Mouse (Mus musculus) midbrain, embryonic 11.5 days (tissue): ENCODE results near the gene Gfy. TPM values are rescaled to one million over a fixed set of nuclear protein-coding genes. Genes with fewer than 3 reads are reported as not detected.

ENCODE experiments used
- ATAC-seq: fragments of 200-750 bp; cut with Nextera tagmentation; 2 replicates; pipeline ENCODE4 v1.8.0; 2017; ENCODE audit warnings: moderate TSS enrichment, moderate library complexity; ENCODE audit not compliant: low FRiP score
- DNase-seq: peaks from one replicate; pipeline ENCODE4 v3.0.0; 2015; ENCODE audit warnings: low spot score; ENCODE audit errors: missing footprints
- H3K27ac ChIP-seq: fragments of 300-500 bp; sonication (generic); 2 replicates; pipeline ENCODE4 v1.5.1; 2014; ENCODE audit warnings: low read depth, low read length
- H3K27me3 ChIP-seq: fragments of 300-500 bp; sonication (generic); 2 replicates; pipeline ENCODE4 v1.6.1; 2014; ENCODE audit warnings: mild to moderate bottlenecking, low read length, moderate library complexity, mixed read lengths; ENCODE audit not compliant: control insufficient read depth, insufficient read depth
- H3K36me3 ChIP-seq: fragments of 300-500 bp; sonication (generic); 2 replicates; pipeline ENCODE4 v1.6.1; 2014; ENCODE audit warnings: mild to moderate bottlenecking, low read length, moderate library complexity, mixed read lengths; ENCODE audit not compliant: control insufficient read depth, insufficient read depth
- H3K4me1 ChIP-seq: fragments of 300-500 bp; sonication (generic); 2 replicates; pipeline ENCODE4 v1.6.1; 2014; ENCODE audit warnings: low read length; ENCODE audit not compliant: control insufficient read depth, insufficient read depth
- H3K4me2 ChIP-seq: fragments of 300-500 bp; sonication (generic); 2 replicates; pipeline ENCODE4 v1.6.1; 2014; ENCODE audit warnings: mild to moderate bottlenecking, moderate library complexity
- H3K4me3 ChIP-seq: fragments of 300-500 bp; sonication (generic); 2 replicates; pipeline ENCODE4 v1.5.1; 2014; ENCODE audit warnings: low read depth, low read length
- H3K9ac ChIP-seq: fragments of 300-500 bp; sonication (generic); 2 replicates; pipeline ENCODE4 v1.6.1; 2014; ENCODE audit warnings: low read length
- H3K9me3 ChIP-seq: fragments of 300-500 bp; sonication (generic); 2 replicates; pipeline ENCODE4 v1.6.1; 2016; ENCODE audit warnings: low read length; ENCODE audit not compliant: control insufficient read depth
- WGBS: fragments of 180-500 bp; shearing (Covaris S2); extraction: QIAGEN DNeasy Blood & Tissue Kit; methylation state at CpG from one replicate; pipeline ENCODE4 v1.1.7; 2014; 5-methylcytosine and 5-hydroxymethylcytosine counted together
- polyA plus RNA-seq: library from polyadenylated mRNA; unstranded; fragments of >200 nt; fragmentation: Nextera tagmentation; extraction: Ambion mirVana; gene quantifications from 2 replicates; pipeline ENCODE4 v1.2.1, GENCODE M21; 2014

Gfy gene
- polyA plus RNA-seq, 1 experiment from 2014 or later = not detected

DNA sequence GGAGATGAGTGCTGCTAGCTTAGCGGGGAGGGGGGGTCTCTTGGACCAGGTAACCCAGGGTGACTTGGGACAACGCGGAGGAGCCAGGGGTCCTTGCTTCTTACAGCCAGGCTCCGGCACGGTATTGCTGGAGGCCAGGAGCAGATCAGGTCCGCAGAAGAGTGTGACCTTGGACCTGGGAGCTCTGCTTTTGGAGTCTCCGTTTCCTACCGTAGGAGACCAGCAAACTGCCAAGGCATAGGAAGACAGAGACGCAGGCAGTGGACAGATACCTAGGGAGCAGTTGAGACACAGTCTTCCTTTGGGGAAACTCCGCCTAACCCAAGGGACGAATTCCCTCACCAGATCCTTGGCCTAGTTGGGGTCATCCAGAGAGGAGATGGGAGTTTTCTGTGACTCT, 13.7 kb downstream of the Gfy start:
- Histone ChIP-seq H3K9ac (no peak overlapping the region), H3K36me3 (no peaks in the 10 kb centered on the region), H3K4me1 (peaks cover 5% of the 10 kb centered on the region), H3K9me3 (peaks cover 8% of the 10 kb centered on the region; the same call in 1 of the 2 replicates), H3K4me2 (no peak overlapping the region), H3K4me3 (no peak overlapping the region), H3K27ac (no peak overlapping the region), H3K27me3 (peaks cover 70% of the 10 kb centered on the region)
- no peak for ATAC-seq
- no peak for DNase-seq
- WGBS = 41% methylated on average over 11 of the region's 11 CpGs

DNA sequence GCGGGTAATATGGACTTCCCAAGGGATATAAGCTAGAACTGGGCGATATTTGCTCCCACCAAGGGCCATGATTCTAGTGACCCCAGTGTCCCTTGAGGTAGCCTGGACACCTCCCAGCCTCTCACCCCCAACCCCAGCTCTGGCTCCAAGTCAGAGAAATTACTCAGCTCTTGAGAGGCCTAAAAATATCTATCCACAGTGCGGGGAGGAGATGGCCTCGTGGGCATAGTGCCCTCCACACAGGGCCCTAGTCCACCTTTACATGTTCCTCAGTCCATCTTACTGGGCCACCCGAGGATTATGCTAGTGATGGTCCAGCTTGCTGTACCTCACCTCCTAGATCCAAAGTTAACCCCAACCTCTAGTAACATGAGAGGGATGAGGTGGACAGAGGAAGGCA, 14.5 kb downstream of the Gfy start:
- peaks cover 70% of the 10 kb centered on the region for H3K27me3 ChIP-seq
- H3K9me3 ChIP-seq = peaks cover 3% of the 10 kb centered on the region; the same call in 1 of the 2 replicates
- no peak for ATAC-seq
- WGBS = 64% methylated on average over 5 of the region's 5 CpGs
- no peak overlapping the region for H3K4me2 ChIP-seq
- no peak overlapping the region for H3K9ac ChIP-seq
- H3K4me3 ChIP-seq = no peak overlapping the region
- no peaks in the 10 kb centered on the region for H3K36me3 ChIP-seq
- DNase-seq = no peak
- peaks cover 5% of the 10 kb centered on the region for H3K4me1 ChIP-seq
- no peak overlapping the region for H3K27ac ChIP-seq

DNA sequence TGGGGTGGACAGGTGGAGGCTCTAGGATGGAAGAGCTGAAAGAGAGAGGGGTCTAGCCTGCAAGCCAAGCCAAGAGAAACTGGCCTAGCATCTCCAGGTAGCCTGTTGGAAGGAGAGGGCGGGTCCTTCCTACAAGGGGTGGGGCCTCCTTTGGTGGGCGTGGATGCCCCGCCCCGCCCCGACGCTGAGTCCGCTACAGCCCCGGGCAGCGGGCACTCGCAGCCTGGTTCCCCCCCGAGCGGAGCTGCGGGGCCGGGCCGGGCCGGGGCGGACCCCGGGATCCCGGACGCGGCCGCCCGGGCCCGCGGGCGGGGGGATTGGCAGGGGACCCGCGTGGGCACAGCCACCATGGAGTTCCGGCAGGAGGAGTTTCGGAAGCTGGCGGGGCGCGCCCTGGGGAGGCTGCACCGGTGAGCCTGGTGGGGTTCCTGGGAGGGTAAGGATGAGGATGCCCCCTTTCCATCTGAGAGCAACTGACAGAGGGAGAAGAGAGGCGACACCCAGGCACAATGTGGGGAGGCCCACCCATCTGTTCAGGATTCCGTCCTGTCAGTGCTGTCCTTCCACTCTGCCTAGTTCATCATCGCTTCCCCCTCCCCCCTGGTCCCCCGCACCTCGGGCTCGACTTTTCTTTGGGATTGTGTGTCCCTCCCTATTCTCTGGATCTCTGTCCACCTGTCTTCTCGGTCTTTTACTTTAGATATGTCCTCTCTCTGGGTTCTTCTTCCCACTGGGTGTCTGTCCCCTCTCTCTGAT, 15.5 kb downstream of the Gfy start, which contains the start of gene Slc17a7:
Gene Slc17a7, plus strand, starts transcription at position 215 of the 756 bp plus-strand sequence.
- H3K27ac ChIP-seq = no peak within 1 kb of the TSS
- H3K9ac ChIP-seq = peak within 1 kb of the TSS; percentile 49
- H3K9me3 ChIP-seq = no peaks in the 10 kb centered on the region
- no peaks in the 10 kb centered on the region; the same call in 1 of the 2 replicates for H3K36me3 ChIP-seq
- H3K27me3 ChIP-seq = peaks cover 63% of the 10 kb centered on the region
- peak within 1 kb of the TSS; percentile 59 for H3K4me2 ChIP-seq
- peak within 1 kb of the TSS; percentile 34 for H3K4me3 ChIP-seq
- WGBS = 2% methylated on average over 40 of the region's 41 CpGs
- H3K4me1 ChIP-seq = peaks cover 5% of the 10 kb centered on the region
- no peak for ATAC-seq
- peak; percentile 89 for DNase-seq

DNA sequence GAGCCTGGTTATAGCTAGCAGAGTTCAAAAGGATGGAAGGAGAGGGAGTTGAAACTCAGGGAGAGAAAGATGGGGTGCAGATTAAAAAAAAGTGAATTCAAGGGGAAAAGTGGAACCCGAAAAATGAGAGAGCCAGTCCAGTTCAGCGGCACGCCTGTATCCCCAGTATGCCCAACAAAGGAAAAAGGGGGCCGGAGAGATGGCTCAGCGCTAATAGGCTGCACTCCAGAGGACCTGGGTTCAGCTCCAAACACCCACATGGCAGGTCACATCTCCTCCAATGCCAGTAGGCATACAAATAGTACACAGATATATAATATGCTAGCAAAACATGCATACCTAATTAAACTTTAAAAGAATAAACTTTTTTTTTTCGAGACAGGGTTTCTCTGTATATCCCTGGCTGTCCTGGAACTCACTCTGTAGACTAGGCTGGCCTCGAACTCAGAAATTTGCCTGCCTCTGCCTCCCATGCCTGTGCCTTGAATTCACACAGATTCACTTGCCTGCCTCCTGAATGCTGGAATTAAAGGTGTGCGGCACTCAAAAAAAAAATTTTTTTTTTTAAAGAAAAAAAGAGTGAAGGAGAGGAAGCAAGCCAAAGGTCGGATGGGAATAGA, 16.3 kb downstream of the Gfy start:
- Histone ChIP-seq H3K4me3 (peak overlapping the region; percentile 34; the same call in 1 of the 2 replicates), H3K4me1 (peaks cover 5% of the 10 kb centered on the region), H3K27me3 (peaks cover 55% of the 10 kb centered on the region), H3K4me2 (no peak overlapping the region), H3K36me3 (no peaks in the 10 kb centered on the region; the same call in 1 of the 2 replicates), H3K9me3 (no peaks in the 10 kb centered on the region), H3K9ac (no peak overlapping the region), H3K27ac (no peak overlapping the region)
- no peak for ATAC-seq
- 66% methylated on average over 9 of the region's 9 CpGs for WGBS
- DNase-seq = no peak

DNA sequence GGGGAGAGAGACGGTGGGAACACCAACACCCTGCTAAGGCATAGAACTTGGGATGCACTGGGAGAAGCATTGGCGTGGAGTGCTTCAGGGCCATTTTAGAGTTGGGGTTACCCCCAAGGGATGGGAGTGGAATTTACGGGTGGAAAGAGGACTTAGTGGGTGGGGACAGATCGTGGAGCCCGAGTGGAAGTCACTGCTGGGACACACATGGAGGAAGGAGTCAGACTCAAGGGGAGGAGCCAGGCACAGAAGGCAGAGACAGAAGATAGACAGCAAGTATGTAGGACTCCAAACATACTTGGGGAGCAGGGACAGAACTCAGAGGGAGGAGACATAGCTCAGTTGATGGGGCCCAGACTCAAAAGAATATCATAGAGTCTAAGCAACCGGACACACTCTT, 16.8 kb downstream of the Gfy start:
- H3K4me3 ChIP-seq = no peak overlapping the region
- no peaks in the 10 kb centered on the region for H3K9me3 ChIP-seq
- H3K4me1 ChIP-seq = peaks cover 5% of the 10 kb centered on the region
- peak overlapping the region; percentile 55 for H3K4me2 ChIP-seq
- no peak for DNase-seq
- 27% methylated on average over 6 of the region's 6 CpGs for WGBS
- H3K9ac ChIP-seq = no peak overlapping the region
- peaks cover 49% of the 10 kb centered on the region for H3K27me3 ChIP-seq
- ATAC-seq = peak; percentile 12; the same call in 1 of the 2 replicates
- H3K27ac ChIP-seq = no peak overlapping the region
- H3K36me3 ChIP-seq = no peaks in the 10 kb centered on the region; the same call in 1 of the 2 replicates

DNA sequence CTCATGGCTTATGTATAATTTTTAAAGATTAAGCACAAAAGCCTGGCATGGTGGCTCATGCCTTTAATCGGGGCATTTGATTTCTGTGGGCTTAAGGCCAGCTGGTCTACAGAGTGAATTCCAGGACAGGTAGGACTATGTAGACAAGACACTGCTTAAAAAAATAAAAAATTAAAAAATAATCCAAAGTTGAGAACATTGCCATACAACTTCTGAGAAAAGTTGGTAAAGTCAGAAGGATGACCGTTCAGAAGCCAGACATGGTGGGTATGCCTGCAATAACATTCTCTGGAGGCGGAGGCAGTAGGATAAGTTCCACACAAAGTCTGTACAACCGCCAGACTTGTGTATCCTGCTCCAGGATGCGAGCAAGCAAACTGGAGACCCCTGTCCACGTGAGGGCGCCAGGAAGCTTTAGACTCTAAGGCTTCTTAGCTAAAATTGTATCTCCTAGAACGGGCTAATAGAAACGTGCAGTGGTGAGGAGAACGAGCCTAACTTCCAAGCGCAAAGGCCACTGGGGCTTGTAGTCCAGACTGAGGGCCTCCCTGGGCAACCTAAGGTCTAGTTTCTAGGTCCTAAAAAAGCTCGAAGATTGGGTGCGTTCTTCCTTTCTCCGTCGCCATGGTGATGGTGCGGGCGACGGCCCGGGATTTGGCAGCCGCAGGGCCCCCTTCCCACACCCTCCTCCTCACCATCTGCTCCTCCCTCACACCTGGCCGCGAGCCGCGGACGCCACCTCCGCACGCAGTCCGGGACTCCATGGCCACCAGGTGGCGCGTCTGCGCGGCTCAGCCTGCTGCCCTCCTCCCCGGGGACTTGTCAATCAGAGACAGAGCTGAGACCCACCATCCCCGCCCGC, 17.5 kb downstream of the Gfy start:
- H3K36me3 ChIP-seq = no peaks in the 10 kb centered on the region; the same call in 1 of the 2 replicates
- H3K4me1 ChIP-seq = peaks cover 5% of the 10 kb centered on the region
- H3K9me3 ChIP-seq = no peaks in the 10 kb centered on the region
- ATAC-seq (peak; percentile 89), DNase-seq (peak; percentile 98)
- peak overlapping the region; percentile 55 for H3K4me2 ChIP-seq
- peaks cover 42% of the 10 kb centered on the region for H3K27me3 ChIP-seq
- H3K4me3 ChIP-seq = peak overlapping the region; percentile 29
- H3K27ac ChIP-seq = no peak overlapping the region
- WGBS = 5% methylated on average over 35 of the region's 35 CpGs
- no peak overlapping the region for H3K9ac ChIP-seq

DNA sequence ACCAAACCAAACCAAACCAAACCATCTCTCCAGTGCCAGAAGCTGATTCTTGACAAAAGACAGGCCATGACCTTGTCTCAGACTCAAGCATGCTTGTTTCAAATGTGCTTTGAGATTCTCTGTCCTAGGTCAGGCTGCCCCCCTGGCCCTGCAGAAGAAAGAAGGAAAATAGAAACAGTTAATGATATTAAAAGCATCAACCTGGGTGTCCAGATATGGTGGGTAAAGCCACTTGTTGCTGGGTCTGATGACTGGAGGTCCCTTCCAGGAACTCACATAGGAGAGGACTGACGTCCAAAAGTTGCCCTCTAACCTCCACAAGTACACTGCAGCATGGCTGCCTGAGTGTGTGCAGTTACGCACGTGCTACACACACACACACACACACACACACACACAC, 18.5 kb downstream of the Gfy start:
- no peak overlapping the region for H3K27ac ChIP-seq
- H3K27me3 ChIP-seq = peaks cover 33% of the 10 kb centered on the region
- no peaks in the 10 kb centered on the region; the same call in 1 of the 2 replicates for H3K36me3 ChIP-seq
- no peak overlapping the region for H3K4me2 ChIP-seq
- no peak overlapping the region for H3K9ac ChIP-seq
- no peak overlapping the region for H3K4me3 ChIP-seq
- ATAC-seq (no peak), DNase-seq (no peak)
- H3K4me1 ChIP-seq = peaks cover 5% of the 10 kb centered on the region
- 93% methylated on average over 3 of the region's 3 CpGs for WGBS
- no peaks in the 10 kb centered on the region for H3K9me3 ChIP-seq

DNA sequence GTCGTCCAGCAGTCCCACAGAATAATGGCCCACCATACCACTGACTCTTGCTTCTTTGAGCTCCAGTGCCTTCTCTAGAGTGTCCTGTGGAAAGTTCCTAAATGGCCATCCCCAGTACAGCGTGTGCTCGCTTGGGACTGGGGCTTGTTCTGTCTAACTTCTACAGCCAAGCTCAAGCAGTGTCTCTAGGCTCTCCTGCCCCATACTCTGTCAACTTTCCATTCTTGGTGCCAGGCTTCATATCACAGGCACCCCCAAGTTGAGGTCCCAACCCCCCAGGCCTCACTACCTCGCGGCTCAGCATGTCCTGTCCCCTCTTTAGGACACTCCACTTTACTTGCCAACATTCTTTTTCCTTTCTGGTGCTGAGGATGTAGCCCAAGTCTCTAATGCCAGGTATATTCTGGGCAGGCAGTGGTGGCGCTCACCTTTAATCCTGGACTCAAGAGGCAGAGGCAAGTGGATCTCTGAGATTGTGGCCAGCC, 19.0 kb downstream of the Gfy start:
- ATAC-seq = no peak
- Histone ChIP-seq H3K27me3 (peaks cover 28% of the 10 kb centered on the region), H3K36me3 (no peaks in the 10 kb centered on the region; the same call in 1 of the 2 replicates), H3K4me1 (peaks cover 5% of the 10 kb centered on the region), H3K4me3 (no peak overlapping the region), H3K9ac (no peak overlapping the region), H3K9me3 (no peaks in the 10 kb centered on the region), H3K4me2 (no peak overlapping the region), H3K27ac (no peak overlapping the region)
- DNase-seq = no peak
- WGBS = 95% methylated on average over 6 of the region's 6 CpGs
